Mouse (Mus musculus) C2C12 (cell line): ENCODE measurements at regions not wholly inside any gene's neighbourhood (a gene's known extent, or its start where the extent isn't known, plus 50 kb on each side); places are given as distances from the start of the nearest gene placed in this dataset.

ENCODE experiments used
- H3K27me3 ChIP-seq: one replicate; pipeline ENCODE4 v1.6.1; 2011; ENCODE audit not compliant: control insufficient read depth, insufficient read depth, insufficient read length
- H3K36me3 ChIP-seq: one replicate; pipeline ENCODE4 v1.6.1; 2011; ENCODE audit not compliant: control insufficient read depth, insufficient read depth
- H3K4me3 ChIP-seq: one replicate; pipeline ENCODE4 v1.5.1; 2011; ENCODE audit warnings: mild to moderate bottlenecking, control low read depth; ENCODE audit not compliant: poor library complexity, insufficient read depth, severe bottlenecking
- H3K79me2 ChIP-seq: one replicate; pipeline ENCODE4 v1.6.1; 2011; ENCODE audit not compliant: control insufficient read depth, insufficient read depth
- H3K79me3 ChIP-seq: one replicate; pipeline ENCODE4 v1.6.1; 2011; ENCODE audit warnings: low read depth, control low read depth
- H3ac ChIP-seq: one replicate; pipeline ENCODE3; 2011; ENCODE audit warnings: low read depth; ENCODE audit not compliant: control insufficient read depth, insufficient read length
- CEBPB ChIP-seq: IDR thresholded peaks from one replicate; pipeline ENCODE4 v1.6.1; 2011; ENCODE audit warnings: low read depth, mild to moderate bottlenecking, control low read depth, moderate library complexity
- CTCF ChIP-seq: IDR thresholded peaks from one replicate; pipeline ENCODE4 v1.5.1; 2011; ENCODE audit not compliant: control insufficient read depth, insufficient read depth, insufficient read length
- FOSL1 ChIP-seq: IDR thresholded peaks from one replicate; pipeline ENCODE4 v1.8.0; 2011; ENCODE audit warnings: mild to moderate bottlenecking, low read length; ENCODE audit not compliant: poor library complexity, insufficient read depth, severe bottlenecking
- MAX ChIP-seq: IDR thresholded peaks from one replicate; pipeline ENCODE4 v1.6.1; 2011; ENCODE audit warnings: mild to moderate bottlenecking, control low read depth
- MYOD1 ChIP-seq: IDR thresholded peaks from one replicate; pipeline ENCODE4 v1.6.1; 2011; ENCODE audit warnings: low read depth; ENCODE audit not compliant: control insufficient read depth, insufficient read length
- MYOG ChIP-seq: IDR thresholded peaks from one replicate; pipeline ENCODE4 v1.6.1; 2011; ENCODE audit not compliant: control insufficient read depth, insufficient read length; ENCODE audit errors: extremely low read depth
- USF1 ChIP-seq: IDR thresholded peaks from one replicate; pipeline ENCODE4 v1.6.1; 2011; ENCODE audit warnings: low read depth, mild to moderate bottlenecking, control low read depth, moderate library complexity

DNA sequence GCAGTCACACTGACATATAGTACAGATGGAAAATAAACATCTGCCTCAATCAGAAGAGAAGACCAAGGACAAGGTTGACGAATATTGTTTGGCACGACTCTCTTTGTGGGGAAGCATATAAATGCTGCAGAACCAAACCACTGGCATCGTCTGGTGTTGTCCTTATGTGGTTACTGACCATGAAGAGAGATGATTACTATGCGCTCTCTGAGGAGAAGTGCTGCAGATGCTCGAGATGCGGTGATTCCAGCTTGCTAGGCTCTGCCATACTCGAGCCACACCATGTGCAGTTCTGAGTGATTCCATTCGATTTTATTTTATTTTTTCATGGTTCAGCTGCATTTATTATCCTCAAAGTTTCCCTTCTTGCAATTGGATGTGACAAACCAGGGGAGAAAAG, 393.5 kb downstream of the Cypt12 start:
- Histone ChIP-seq H3K79me3 (no peaks in the 10 kb centered on the region), H3K4me3 (no peak overlapping the region)
- TF ChIP-seq CEBPB (no peak), MYOG (no peak), MAX (no peak), CTCF (no peak), USF1 (no peak)

GRCm38 (mm10) chr3:18378014-18379005, 430.1 kb downstream of the Cypt12 start:
- no peak for TF ChIP-seq CTCF
- no peak for TF ChIP-seq USF1
- TF ChIP-seq CEBPB: no peak
- TF ChIP-seq MAX: no peak
- no peak for TF ChIP-seq MYOD1
- TF ChIP-seq FOSL1: no peak
- no peak for TF ChIP-seq MYOG
- Histone ChIP-seq H3K27me3 (no peaks in the 10 kb centered on the region), H3K79me2 (no peaks in the 10 kb centered on the region), H3K36me3 (no peaks in the 10 kb centered on the region), H3K4me3 (no peak overlapping the region), H3K79me3 (no peaks in the 10 kb centered on the region), H3ac (no peak overlapping the region)

More for the DNA sequence above, 393.5 kb downstream of the Cypt12 start:
- H3K27me3 ChIP-seq: no peaks in the 10 kb centered on the region
- no peak overlapping the region for H3ac ChIP-seq
- no peaks in the 10 kb centered on the region for H3K36me3 ChIP-seq
- H3K79me2 ChIP-seq: no peaks in the 10 kb centered on the region

GRCm38 (mm10) chr3:18421886-18422575, 473.8 kb downstream of the Cypt12 start:
- no peaks in the 10 kb centered on the region for H3K79me3 ChIP-seq
- no peak overlapping the region for H3ac ChIP-seq
- H3K36me3 ChIP-seq: no peaks in the 10 kb centered on the region
- TF ChIP-seq CEBPB (no peak), USF1 (no peak), MYOG (no peak), MYOD1 (no peak), FOSL1 (no peak), CTCF (no peak), MAX (no peak)
- H3K4me3 ChIP-seq: no peak overlapping the region
- no peaks in the 10 kb centered on the region for H3K27me3 ChIP-seq
- no peaks in the 10 kb centered on the region for H3K79me2 ChIP-seq

GRCm38 (mm10) chr3:18428908-18429307, 480.7 kb downstream of the Cypt12 start:
- no peak overlapping the region for H3ac ChIP-seq
- no peaks in the 10 kb centered on the region for H3K27me3 ChIP-seq
- TF ChIP-seq USF1 (no peak), MYOG (no peak), CEBPB (no peak), MAX (no peak), FOSL1 (no peak), MYOD1 (no peak), CTCF (no peak)
- H3K4me3 ChIP-seq: no peak overlapping the region
- no peaks in the 10 kb centered on the region for H3K79me2 ChIP-seq
- no peaks in the 10 kb centered on the region for H3K36me3 ChIP-seq
- no peaks in the 10 kb centered on the region for H3K79me3 ChIP-seq

DNA sequence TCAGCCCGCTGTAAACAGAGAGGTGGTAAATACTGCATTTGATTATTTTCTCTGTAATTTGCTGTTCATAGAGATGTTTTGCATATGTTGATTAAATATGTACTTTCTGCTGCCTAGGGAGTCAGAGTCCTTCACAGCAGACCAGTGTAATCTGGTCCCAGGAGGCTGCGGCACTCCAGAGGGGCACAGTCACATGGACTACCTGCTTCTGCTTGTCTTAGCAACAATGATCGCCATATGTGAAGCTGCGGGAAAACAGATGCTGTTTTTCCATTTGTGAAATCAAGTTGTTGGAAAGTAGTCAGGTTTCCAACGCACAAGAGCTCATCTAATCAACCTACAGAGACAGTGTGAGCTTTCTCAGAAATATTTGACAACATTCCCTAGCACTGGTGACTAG, 490.6 kb downstream of the Cypt12 start:
- H3K4me3 ChIP-seq: no peak overlapping the region
- no peak overlapping the region for H3ac ChIP-seq
- TF ChIP-seq CTCF (no peak), MYOD1 (no peak), FOSL1 (no peak), MYOG (no peak), CEBPB (no peak), USF1 (no peak)
- no peaks in the 10 kb centered on the region for H3K27me3 ChIP-seq
- H3K79me2 ChIP-seq: no peaks in the 10 kb centered on the region
- no peaks in the 10 kb centered on the region for H3K36me3 ChIP-seq
- H3K79me3 ChIP-seq: no peaks in the 10 kb centered on the region
